Mouse (Mus musculus) kidney, adult 2 months (tissue): Measurements from ENCODE around the gene Pafah1b3.

ENCODE experiments used
- CTCF ChIP-seq: fragments of 200-500 bp; conservative IDR thresholded peaks from 2 replicates; pipeline ENCODE4 v1.5.1; 2011; ENCODE audit warnings: low read depth, mild to moderate bottlenecking, control low read depth, low read length, moderate library complexity, mixed read lengths; ENCODE audit not compliant: insufficient read depth, insufficient read length
- POLR2A ChIP-seq: fragments of 200-500 bp; IDR thresholded peaks from one replicate; pipeline ENCODE4 v1.6.1; 2011; ENCODE audit warnings: low read depth, low read length, control low read depth

DNA sequence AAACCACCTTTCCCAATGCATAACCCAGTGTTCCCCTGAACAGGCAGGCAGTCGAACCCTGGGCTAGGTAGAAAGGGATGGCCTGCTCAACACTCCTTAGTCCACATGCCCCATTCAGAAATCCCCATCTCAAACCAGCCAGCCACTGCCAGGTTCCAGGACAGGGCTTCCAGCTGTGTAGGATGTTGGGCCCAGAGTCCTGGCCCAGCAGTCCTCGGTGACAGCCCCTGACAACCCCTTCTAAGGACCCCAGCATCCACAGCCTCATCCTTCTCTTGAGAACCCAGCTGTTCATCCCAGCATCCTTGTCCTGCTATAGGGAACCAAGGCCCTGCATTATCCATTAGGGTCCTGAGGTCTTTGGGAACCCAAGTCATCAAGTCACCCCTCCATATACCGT is 50.3 kb downstream of the Pafah1b3 start:
- TF ChIP-seq CTCF = no peak
- TF ChIP-seq POLR2A = no peak
